Mouse (Mus musculus): ENCODE data around the gene App. TPM values are rescaled to one million over a fixed set of nuclear protein-coding genes. Genes with fewer than 3 reads are reported as not detected.
A peak's percentile ranks its signal among the peaks of the same experiment; 100 is the strongest.

App gene
- total RNA-seq (2021), result 100 to 1,000 TPM; 132 to 140 TPM
- long read RNA-seq, experiment 1, full-length matches to known transcripts, result 79 of 104 reads
- long read RNA-seq, experiment 1, partial matches to known transcripts, result 13 of 104 reads
- long read RNA-seq, experiment 1, other reads (novel, unspliced or antisense), result 12 of 104 reads
- long read RNA-seq, experiment 2, full-length matches to known transcripts, result 36 of 53 reads
- long read RNA-seq, experiment 2, partial matches to known transcripts, result 4 of 53 reads
- long read RNA-seq, experiment 2, other reads (novel, unspliced or antisense), result 13 of 53 reads

DNA sequence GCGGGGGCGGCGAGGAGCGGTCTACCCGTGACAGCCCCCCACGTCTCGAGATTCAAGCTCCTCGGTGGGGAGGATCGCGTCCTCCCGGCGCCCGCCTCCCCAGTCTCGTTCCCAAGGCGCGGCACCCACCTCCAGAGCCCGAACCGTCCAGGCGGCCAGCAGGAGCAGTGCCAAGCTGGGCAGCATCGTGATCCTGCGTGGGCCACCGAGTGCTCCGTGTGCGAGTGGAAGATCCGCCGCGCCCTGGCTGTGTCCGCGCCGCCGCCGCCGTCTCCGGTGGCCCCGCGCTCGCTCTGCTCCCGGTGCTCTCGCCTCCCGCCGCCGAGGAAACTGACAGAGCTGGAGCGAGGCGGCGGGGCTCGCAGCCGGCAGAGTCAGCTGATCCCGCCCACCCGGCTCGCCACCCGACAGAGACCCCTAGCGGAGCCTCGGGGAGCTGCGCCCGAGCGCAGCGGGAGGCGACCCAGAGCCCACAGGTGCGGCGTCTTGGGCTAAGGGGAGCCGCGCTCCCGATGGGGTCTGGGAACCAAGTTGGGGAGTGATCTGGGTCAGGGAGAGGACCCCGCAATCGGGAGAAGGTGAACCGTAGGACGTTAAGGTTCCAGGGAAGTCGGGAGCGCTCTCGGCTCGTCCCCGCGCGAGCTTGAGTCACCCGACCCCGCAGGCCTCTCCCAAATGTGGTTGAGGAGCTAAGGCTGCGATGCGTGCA lies at the start of gene App:
Gene App (minus strand): TSS at position 394 of the 709 bp plus-strand sequence.
- DNase-seq, result peak; percentile 92 to 96

DNA sequence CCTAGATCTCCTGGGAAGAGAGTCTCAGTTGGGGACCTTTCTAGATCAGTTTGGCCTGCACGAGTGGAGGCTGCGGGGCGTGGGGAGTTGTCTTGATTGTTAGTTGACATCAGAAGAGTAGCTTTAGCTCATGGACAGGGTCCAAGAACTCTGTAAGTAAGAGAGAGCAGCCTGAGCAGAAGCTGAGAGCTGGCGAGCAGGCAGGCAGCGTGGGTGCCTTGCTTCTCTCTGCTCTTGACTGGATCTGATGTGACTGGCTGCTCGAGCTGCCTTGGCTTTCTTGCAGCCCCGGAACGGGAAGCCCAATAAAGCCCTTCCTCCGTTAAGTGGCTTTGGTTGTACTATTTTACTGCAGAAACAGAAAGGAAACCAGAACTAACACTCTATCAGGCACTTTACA lies 42.3 kb upstream of the App start:
- DNase-seq, result no peak

DNA sequence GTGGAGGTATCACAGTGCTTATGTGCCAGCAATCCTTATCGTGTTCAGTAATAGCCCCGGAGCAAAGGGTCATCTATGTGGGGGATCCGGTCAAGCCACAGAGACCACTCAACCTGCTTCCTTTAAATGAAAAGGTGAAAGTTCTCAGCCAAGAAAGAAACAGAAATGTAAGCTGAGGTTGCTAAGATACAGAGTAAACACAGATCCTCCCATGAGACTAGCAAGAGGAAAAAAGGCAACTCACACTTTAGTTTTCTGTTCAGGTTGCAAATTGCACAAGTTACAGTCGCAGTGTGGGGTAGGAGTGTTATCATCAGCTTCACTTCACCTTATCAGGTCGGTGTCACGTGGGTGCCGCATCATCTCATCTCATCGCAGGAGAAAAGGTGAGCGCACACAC lies 41.6 kb upstream of the App start:
- no peak for DNase-seq

DNA sequence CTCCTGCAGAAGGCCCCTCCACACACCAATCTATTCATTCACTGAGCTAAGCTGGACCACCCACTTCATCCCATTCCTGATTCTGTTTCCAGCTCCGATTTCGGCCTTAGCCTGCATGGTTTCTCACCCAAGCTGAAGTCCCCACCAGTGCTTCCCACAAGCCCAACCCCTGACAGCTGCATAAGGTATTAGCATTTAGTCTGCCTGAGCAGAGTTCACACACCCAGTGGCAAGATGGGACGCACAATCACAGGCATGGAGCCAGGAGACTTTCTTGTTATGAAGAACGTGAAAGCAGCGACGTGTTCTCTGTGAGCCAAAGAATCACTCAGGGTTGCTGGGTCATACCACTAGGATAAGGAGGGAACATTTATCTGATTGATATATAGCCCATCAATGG lies 22.1 kb upstream of the App start:
- peak; percentile 55 to 81 for DNase-seq

DNA sequence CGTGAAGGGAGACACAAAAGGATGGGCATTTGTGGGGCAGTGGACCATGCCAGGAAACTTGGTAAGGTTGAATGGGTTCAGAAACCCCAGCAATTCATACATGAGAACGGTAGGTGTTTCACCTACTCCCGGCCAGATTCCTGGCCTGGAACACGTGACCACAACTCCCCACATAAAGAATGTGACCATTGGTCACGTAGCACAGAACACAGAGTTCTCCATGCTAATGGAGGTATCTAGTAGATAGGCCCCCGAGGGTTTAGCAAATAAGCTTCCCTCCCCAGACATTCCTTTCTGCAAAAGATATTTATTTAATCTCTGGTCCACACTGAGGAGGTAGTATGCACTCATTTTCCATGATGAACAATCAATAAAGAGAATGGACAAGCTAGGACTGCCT lies 21.6 kb upstream of the App start:
- no peak for DNase-seq

DNA sequence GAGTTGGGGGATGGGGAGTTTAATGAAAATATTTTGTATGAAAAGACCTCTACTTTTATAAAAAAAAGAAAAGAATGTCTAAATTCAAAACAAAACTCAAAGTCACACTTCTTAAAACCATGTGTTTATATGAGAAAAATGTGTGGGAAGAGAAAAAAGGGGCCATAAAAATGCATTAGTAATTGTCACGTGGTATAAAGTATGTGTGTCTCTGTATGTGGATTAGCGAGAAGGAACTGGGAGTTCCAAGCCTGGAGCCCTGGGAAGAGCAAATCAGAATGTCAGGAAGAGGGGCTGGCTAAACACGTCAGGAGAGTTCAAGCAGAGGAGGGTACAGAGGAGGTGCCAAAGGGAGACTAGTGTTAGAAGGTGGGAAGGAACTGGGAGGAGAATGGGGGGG lies 7.9 kb upstream of the App start:
- no peak for DNase-seq

DNA sequence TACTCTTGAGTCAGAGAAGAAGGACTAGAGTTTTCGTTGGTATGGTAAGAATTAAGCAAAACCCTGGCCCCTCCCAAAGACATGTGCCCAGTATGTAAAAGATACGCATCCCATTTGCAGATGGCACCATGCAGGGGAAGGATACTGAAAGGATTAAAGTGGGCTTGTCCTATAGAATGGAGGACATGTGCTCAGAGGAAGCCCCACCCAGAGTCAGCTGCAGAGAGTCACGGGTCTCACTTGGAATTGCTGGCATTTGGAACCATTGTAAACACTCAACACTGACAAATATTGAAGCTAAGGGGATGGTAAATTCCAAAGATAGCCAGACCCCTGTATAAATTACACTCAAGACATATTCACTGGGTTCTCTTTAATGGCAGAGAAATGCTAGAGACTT lies 7.1 kb upstream of the App start:
- DNase-seq, result no peak

DNA sequence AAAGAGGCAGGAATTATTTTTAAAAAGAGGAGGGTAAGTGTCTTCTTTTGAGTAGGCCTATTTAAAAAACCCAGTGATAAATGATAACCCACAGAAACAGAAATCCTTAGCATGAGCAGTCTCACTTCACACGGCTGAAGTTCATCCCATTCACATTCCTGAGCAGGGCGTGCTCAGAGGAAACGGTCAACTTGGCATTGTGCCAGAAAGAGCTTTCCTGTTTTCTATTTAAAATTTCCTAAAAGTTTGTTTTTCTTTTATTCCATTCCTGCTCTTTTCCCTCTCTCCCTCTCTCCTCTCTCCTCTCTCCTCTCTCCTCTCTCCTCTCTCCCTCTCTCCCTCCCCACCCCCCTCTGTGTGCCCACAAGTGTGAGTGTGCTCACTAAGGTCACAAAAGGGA lies 3.1 kb upstream of the App start:
- peak; percentile 42 to 46 for DNase-seq

DNA sequence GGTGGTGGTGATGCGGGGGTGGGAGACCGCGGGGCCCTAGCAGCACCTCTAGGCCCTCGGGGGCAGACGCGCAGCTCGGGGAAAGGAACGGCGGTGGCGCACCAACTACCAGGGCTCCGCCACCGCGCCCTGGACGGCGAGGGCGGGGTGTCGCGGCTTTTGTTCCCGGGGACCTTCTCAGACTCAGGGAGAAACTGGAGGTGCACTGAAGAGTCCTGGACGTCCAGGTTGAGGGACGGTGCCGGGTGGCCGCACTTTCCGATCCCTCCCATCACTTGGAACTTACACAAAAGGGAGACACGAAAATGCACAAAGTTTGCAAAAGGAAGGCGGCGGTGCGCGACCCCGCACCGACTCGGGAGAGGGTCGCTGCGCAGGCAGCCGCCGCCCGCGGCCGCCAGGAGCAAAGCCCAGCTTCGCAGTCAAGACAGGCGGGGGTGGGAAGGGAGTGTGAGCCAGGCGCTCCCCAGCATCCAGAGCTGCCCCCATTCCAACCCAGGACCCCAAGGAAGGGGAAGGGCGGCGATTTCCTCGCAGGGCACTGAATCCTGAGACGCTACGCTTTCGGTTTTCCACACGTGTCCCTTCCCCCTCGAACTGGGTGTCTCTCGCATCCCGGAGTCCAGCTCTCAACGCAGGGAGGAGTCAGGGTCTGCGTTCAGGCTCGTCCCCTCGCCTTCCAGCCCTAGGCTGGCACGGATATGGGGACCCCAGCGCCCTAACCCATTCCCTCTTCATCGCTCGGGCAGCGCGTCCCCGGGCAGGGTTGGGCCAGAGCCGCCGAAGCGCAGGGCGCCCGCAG lies 794 bp downstream of the App start:
- DNase-seq, result peak; percentile 73 to 77

DNA sequence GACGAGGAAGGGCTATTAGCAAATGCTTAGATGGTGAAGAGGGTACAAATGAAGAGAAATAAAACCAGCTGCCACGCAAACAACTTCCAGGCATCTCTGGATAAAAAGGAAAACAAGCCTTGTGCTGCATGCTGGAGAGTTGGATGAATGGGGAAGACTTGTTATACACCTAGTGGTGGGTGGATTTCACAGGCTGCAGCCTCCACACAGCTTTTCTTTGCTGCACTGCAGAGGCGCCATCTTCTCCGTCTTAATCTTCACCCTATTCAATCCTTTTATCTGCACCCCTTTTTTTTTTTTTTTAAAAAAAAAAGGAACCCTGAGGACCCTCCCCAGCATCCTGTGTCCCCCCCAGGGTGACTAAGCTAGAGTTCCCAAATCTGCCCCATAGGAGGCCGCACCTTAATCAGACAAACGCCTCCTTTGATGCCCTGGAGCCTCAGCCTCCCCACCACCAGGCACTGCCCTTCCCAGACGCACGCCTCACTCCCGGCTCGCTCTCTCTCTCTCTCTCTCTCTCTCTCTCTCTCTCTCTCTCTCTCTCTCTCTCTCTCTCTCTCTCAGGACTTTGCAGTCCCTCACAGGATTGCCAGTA lies 1.5 kb downstream of the App start:
- peak; percentile 42 to 50 for DNase-seq

DNA sequence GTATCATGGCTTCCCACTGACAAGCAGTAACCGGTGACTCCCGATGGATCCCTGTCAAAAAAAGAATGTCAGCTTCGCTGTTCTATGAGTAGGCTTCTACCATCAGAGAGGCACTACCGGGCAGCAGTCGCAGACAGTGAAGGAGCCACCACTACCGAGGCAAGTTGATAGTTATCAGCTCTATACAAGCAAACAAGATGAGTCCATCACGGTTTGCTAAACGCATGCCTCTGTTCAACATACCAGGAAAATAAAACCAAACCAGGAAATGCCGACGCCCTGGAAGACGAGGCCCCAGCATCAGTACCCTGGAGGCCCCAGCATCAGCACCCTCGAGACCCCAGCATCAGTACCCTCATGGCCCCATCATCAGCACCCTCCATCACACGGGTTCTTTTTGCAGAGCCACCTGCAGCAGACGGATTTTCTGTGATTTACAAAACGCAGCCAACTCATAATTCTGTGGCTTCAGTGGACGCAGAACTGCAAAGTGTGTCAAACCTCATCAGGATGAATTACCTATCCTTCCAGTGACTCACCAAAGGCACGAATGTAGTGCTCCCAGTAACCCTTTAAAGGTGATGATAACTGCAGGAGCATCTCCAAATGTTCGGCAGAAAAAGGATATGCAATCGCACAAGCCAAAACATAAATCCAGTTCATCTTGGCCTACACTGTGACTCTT lies 2.6 kb downstream of the App start:
- peak in 1 of 2 experiments; percentile 38 for DNase-seq

DNA sequence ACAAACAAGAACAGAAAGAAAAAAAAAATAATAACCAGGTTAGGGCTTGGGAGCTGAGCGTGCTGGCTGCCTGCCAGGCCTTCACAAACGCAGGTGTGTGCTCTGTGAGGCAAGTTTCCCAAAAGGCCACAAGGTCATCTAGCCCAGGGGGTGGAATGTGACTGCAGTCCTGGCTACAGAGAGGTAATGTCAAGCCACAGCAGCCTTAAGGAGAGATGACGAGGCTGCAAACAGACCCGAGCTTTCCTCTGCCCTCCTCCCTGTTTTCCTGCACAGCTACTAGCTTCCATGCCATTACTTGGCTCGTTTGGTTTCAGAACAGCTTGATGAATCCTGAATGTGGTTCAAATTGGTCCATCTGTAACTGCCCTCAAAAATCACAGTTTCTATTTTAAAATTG lies 4.7 kb downstream of the App start:
- DNase-seq, result no peak

DNA sequence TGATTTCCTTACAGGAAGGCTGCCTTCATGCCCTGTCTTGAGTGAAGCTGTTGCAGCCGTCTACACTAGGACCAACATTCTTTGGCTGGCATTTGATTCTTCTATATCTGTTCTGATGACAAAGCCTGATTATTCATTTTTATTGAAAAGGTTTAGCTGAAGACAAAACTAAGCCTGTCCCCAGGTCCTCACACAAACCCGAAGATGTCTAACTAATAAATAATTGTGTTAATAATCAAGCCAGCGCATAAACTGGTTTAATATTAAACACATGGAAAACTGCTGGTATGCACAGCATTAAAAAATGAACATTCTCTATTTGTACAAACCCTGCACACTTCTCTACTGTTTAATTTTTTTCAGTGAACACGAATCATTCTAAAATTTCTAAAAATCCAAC lies 7.4 kb downstream of the App start:
- DNase-seq, result no peak

DNA sequence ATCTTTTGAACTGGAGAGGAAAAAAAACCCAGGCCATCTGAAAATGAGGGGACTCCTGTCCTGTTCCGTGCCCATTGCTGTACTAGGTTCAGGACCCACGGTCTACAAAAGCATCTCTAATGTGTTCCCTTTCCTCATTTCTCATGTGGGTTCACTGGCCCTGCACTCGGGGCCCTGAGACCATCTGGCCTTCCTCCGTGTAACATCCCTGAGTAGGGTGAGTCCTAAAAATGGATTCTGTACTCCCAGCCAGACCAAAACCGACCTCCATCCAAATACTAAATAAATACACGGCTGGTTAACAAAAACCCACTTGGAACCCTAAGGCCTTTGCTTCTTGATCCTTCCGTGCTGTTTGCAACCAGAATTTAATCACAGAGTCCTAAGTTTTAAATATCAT lies 7.9 kb downstream of the App start:
- no peak for DNase-seq

DNA sequence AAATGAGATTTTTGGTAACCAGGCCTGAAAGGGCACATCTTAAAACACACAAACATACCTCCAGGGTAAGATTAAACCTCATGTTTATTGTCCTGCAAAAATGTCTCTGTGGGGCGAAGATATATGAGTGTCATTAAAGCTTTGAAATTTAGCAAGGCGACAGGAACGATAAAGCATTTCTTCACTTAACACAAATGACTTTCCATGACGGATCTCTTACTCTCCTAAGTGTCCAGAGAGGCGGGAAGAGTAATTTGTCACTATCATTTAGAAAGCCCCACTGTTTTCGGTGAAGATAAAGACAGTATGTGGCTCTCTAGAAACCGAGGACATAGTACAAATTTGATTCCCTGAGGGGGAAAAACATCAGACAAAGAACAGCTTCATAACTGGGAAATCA lies 8.4 kb downstream of the App start:
- no peak for DNase-seq

DNA sequence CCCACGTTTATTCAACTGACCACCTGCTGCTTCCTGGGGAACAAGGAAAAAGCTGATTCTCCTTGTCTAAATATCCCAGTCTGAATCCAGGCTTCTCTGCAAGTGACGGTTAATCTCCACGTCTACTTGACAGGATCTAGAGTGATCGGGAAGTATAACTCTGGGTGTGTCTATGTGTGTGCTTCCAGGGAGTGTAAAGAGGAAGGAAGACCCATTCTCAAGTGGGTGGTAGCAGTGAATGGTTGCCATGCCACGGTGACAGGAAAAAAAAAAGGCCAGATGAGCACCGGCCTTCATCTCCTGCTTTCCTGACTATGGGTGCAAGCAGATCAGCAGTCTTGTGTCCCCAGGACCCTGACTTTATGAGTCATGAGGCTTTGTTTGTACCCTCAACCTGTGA lies 10.8 kb downstream of the App start:
- DNase-seq, result peak in 1 of 2 experiments; percentile 37

DNA sequence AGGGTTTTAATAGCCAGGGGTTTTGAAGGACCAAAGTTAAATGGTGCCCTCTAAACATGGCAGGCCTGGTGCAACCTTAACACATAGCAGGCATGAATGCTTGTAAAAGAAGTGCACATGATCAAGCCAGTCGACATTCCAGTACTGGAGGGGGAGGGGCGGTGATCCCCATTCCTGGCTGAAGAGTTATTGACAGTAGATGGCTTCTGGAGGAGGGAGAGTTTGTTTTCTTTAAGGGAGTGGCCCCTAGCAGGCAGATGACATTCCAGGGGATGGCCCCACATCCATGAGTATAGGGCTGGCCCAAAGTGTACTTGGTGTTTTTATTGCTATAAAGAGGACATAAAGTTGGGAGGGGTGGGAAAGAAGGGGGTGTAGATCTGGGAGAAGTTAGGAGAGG lies 13.4 kb downstream of the App start:
- no peak for DNase-seq

DNA sequence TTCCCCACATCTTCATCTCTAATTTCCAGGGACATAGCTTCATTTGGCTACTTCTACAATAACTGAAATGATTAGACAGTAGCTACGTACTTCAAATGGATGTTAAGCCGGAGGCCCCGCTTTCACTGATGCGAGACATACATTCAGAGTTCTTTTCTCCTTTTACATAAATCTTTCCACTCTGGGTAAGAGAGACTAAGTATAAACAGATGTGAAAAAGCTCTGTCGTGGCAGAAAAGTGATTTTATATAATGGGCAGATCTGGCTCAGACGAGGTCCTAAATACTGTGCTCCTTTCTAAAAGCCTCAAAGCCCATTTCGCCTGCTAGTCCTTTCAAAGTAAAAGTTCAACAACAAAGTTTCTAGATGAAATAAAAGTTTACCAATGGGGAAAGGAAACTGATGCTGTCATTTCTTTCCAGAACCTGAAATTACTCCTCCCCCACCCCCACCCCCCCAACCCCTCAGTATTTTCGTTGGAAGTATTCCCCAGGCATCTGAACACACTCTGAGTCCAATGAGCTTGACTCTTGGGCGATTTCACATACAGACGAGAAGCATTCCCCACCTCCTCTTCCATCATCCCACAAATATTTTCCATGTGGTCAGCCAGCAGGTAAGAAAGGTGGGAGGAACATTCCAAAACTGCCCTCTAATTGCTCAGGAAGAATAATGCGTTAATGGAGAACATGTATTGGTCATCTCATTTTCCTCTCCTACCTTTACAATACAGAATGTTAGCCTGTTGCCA lies 15.6 kb downstream of the App start:
- DNase-seq, result no peak

DNA sequence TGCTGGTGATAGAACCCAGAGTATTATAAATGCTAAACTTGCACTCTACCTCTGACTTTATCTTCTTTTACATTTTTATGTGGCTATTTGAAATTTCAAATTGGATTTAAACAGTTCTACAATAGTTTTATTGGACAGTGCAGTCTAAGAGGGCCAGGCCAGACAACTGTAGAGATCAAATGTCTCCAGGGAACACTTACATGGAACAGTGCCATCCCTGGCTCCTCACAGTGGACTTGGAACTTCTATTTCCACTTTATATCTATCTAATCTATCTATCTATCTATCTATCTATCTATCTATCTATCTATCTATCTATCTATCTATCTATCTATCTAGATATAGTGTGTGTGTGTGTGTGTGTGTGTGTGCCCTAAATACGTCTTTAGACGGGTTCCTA lies 16.4 kb downstream of the App start:
- DNase-seq, result no peak

DNA sequence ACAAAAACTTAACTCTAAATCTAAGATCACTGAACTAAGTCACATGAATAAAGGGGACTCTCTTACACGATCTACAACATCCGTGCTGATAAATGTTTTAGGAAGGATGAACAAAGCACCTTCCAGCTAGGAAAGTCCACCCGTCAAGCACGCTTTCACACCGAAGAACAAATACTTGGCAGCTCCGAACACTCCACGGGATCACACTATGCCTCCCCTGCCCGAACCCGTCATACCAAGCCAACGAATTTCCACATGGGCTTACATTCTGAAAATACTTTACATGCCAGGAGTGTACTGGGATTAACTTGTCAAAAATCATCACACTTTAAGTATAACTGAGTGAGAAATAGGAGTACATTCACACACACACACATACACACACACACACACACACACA lies 17.7 kb downstream of the App start:
- no peak for DNase-seq

DNA sequence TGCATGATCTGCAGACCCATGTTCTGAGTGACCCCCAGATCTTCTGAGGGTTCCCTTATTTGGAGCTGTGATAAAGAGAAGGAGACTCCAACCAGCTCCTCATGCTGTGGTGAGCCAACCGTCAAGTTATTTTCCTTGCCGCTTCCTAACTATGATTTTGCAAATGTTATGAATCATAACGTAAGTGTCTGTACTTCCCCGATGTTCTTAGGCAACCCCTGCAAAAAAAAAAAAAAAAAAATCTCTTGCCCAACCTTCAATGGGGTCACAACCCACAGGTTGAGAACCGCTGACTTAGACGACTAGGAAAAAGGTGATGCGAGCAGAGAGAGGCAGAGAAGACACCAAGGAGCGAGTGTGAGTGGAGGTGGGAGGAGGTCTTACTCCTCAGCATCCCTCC lies 21.1 kb downstream of the App start:
- DNase-seq, result no peak

DNA sequence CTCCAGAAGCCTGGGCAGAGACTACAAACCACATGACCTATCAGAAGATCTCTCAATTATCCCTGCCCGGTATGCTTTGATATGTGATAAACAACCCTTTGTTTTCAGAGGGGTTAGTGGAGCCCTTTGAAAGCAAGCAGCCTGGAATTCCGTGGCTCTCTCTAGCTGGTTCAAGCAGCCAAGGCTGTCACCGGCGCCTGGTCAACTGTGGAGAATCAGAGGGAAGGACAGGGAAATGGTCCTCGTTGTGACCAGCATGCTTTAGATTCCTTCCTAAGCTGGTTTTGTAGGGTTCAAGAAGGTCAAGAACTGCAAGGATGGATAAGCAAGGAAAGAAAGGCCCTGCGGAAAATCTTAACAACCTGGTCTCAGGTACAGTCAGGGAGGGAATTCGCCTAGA lies 21.9 kb downstream of the App start:
- no peak for DNase-seq

All from heart, adult 18-20 months (tissue).